Mouse (Mus musculus) forebrain, embryonic 16.5 days (tissue): ENCODE results near the gene Olfr1232. TPM values are rescaled to one million over a fixed set of nuclear protein-coding genes. Genes with fewer than 3 reads are reported as not detected.

ENCODE experiments used
- ATAC-seq: fragments of 200-750 bp; cut with Nextera tagmentation; 2 replicates; pipeline ENCODE4 v1.8.0; 2017; ENCODE audit warnings: mild to moderate bottlenecking, moderate library complexity
- H3K27ac ChIP-seq: fragments of 300-500 bp; sonication (generic); 2 replicates; pipeline ENCODE4 v1.5.1; 2014; ENCODE audit warnings: low read length, control low read depth
- H3K27me3 ChIP-seq: fragments of 300-500 bp; sonication (generic); replicated peaks from 2 replicates; pipeline ENCODE4 v1.6.1; 2014; ENCODE audit warnings: low read length; ENCODE audit not compliant: control insufficient read depth, insufficient read depth
- H3K36me3 ChIP-seq: fragments of 300-500 bp; sonication (generic); 2 replicates; pipeline ENCODE4 v1.6.1; 2014; ENCODE audit not compliant: control insufficient read depth, insufficient read depth
- H3K4me1 ChIP-seq: fragments of 300-500 bp; sonication (generic); replicated peaks from 2 replicates; pipeline ENCODE4 v1.6.1; 2014; ENCODE audit warnings: low read length; ENCODE audit not compliant: control insufficient read depth, insufficient read depth
- H3K4me2 ChIP-seq: fragments of 300-500 bp; sonication (generic); 2 replicates; pipeline ENCODE4 v1.6.1; 2014; ENCODE audit warnings: mild to moderate bottlenecking, low read length, control low read depth
- H3K4me3 ChIP-seq: fragments of 300-500 bp; sonication (generic); replicated peaks from 2 replicates; pipeline ENCODE4 v1.5.1; 2014; ENCODE audit warnings: mild to moderate bottlenecking, low read length, control low read depth
- H3K9ac ChIP-seq: fragments of 300-500 bp; sonication (generic); replicated peaks from 2 replicates; pipeline ENCODE4 v1.6.1; 2014; ENCODE audit warnings: low read depth, low read length, control low read depth
- H3K9me3 ChIP-seq: fragments of 300-500 bp; sonication (generic); 2 replicates; pipeline ENCODE4 v1.6.1; 2016; ENCODE audit warnings: low read length; ENCODE audit not compliant: control insufficient read depth
- WGBS: fragments of 180-500 bp; shearing (Covaris S2); extraction: QIAGEN DNeasy Blood & Tissue Kit; methylation state at CpG from one replicate; pipeline ENCODE4 v1.1.7; 2014; 5-methylcytosine and 5-hydroxymethylcytosine counted together
- polyA plus RNA-seq: library from polyadenylated mRNA; unstranded; fragments of >200 nt; fragmentation: Nextera tagmentation; extraction: Ambion mirVana; gene quantifications from 2 replicates; pipeline ENCODE4 v1.2.1, GENCODE M21; 2015

Olfr1232 gene
- polyA plus RNA-seq, result not detected in 2 replicates

DNA sequence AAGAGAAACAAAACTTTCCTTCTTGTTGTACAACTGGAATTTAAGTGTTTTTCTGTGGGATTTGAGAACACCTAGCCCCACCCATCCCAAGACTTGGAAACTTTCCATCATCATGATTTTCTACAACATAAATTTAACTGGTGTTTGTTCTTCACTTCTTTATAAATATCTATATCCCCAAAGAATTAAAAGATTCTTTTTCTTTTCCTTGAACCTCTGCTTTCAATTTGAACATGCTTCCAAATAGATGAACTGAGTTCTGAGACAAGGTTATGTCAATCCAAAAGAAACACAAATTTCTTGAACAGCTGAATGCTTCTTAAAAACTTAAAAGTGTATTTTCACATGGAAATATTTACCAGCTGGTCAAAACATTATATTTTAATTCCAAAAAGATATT lies at the start of gene Olfr1232:
Gene Olfr1232, minus strand, starts transcription at position 101 of the 400 bp plus-strand sequence.
- H3K27me3 ChIP-seq, result no peaks in the 10 kb centered on the region
- H3K4me2 ChIP-seq, result no peak within 1 kb of the TSS
- H3K27ac ChIP-seq, result no peak within 1 kb of the TSS
- no peaks in the 10 kb centered on the region for H3K36me3 ChIP-seq
- no peak for ATAC-seq
- no peak within 1 kb of the TSS for H3K9ac ChIP-seq
- no peak within 1 kb of the TSS for H3K4me3 ChIP-seq
- no peaks in the 10 kb centered on the region for H3K4me1 ChIP-seq
- no peaks in the 10 kb centered on the region for H3K9me3 ChIP-seq

- WGBS, result 92% methylated on average over 4 of the region's 4 CpGs
- H3K9ac ChIP-seq, result no peak within 1 kb of the TSS
- H3K4me1 ChIP-seq, result no peaks in the 10 kb centered on the region
- H3K36me3 ChIP-seq, result no peaks in the 10 kb centered on the region
- no peak within 1 kb of the TSS for H3K27ac ChIP-seq
- H3K9me3 ChIP-seq, result no peaks in the 10 kb centered on the region
- ATAC-seq, result no peak
- H3K4me2 ChIP-seq, result no peak within 1 kb of the TSS
- no peak within 1 kb of the TSS for H3K4me3 ChIP-seq
- H3K27me3 ChIP-seq, result no peaks in the 10 kb centered on the region
Observed at GRCm38 (mm10) chr2:89364765-89365164, 35.3 kb upstream of the Olfr1232 start, which contains the start of gene Olfr1234. Gene Olfr1234 (minus strand): TSS chr2:89364865.

DNA sequence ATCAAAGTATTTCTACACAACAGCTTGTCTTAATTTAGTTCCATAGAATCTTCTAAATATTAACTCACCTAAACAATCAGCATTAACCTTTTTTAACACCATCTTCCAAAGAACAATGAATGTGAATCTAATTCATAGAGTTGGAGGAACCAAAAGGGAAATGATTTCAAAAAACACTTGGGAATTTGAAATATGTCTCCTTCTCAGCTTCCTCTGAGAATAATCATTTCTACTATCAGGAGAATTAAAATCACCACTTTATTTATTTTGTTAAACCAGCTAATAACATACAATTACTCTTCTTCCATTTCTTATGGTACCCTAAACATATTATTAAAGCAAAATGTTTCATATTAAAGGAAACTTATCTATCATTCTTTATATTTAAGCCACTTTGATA lies 12.8 kb upstream of the Olfr1232 start, which contains the start of gene Olfr1233:
Gene Olfr1233, minus strand, starts transcription at position 101 of the 400 bp plus-strand sequence.
- no peak within 1 kb of the TSS for H3K4me3 ChIP-seq
- ATAC-seq, result no peak
- H3K36me3 ChIP-seq, result no peaks in the 10 kb centered on the region
- H3K27me3 ChIP-seq, result no peaks in the 10 kb centered on the region
- no peak within 1 kb of the TSS for H3K4me2 ChIP-seq
- H3K27ac ChIP-seq, result no peak within 1 kb of the TSS
- no peaks in the 10 kb centered on the region for H3K4me1 ChIP-seq
- no peaks in the 10 kb centered on the region for H3K9me3 ChIP-seq
- no peak within 1 kb of the TSS for H3K9ac ChIP-seq

DNA sequence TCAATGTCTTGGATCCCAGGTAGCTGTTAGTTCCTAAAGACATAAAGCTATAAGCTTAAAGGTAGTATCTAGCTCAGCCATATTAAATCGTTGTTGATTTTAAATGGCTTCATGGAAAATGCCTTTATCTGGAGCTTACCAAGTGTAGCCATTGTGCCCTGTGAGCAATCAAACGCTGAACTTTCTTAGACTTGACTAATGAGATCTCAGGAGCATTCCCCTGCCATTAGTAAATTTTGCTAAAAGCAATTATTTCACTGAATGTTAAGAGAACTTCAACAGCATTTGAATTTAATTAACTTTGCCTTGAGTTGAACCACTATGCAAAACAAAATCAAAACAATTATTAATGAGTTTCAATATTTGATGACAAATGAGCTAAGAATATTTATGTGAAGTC lies 22.5 kb downstream of the Olfr1232 start, which contains the start of gene Olfr1231:
Gene Olfr1231, minus strand, starts transcription at position 101 of the 400 bp plus-strand sequence.
- no peaks in the 10 kb centered on the region; the same call in 1 of the 2 replicates for H3K9me3 ChIP-seq
- WGBS, result 53% methylated on average over 2 of the region's 2 CpGs
- ATAC-seq, result no peak
- no peaks in the 10 kb centered on the region for H3K36me3 ChIP-seq
- H3K27me3 ChIP-seq, result no peaks in the 10 kb centered on the region
- no peak within 1 kb of the TSS for H3K27ac ChIP-seq
- no peak within 1 kb of the TSS for H3K4me3 ChIP-seq
- no peak within 1 kb of the TSS for H3K4me2 ChIP-seq
- no peak within 1 kb of the TSS for H3K9ac ChIP-seq
- no peaks in the 10 kb centered on the region for H3K4me1 ChIP-seq

GRCm38 (mm10) chr2:89297168-89297567 lies 32.3 kb downstream of the Olfr1232 start, which contains the start of gene Olfr1230:
Gene Olfr1230 (minus strand): TSS chr2:89297268.
- H3K4me1 ChIP-seq, result no peaks in the 10 kb centered on the region
- H3K4me3 ChIP-seq, result no peak within 1 kb of the TSS
- ATAC-seq, result no peak
- no peaks in the 10 kb centered on the region for H3K9me3 ChIP-seq
- H3K27me3 ChIP-seq, result no peaks in the 10 kb centered on the region
- no peak within 1 kb of the TSS for H3K4me2 ChIP-seq
- no peak within 1 kb of the TSS for H3K9ac ChIP-seq
- 96% methylated on average over 1 of the region's 1 CpGs for WGBS
- H3K27ac ChIP-seq, result no peak within 1 kb of the TSS
- H3K36me3 ChIP-seq, result no peaks in the 10 kb centered on the region

GRCm38 (mm10) chr2:89287914-89288313 lies 41.6 kb downstream of the Olfr1232 start, which contains the start of gene Olfr1229:
Gene Olfr1229 (minus strand): TSS chr2:89288014.
- Histone ChIP-seq H3K27ac (no peak within 1 kb of the TSS), H3K9me3 (no peaks in the 10 kb centered on the region), H3K4me2 (no peak within 1 kb of the TSS), H3K4me3 (no peak within 1 kb of the TSS), H3K27me3 (no peaks in the 10 kb centered on the region), H3K9ac (no peak within 1 kb of the TSS), H3K4me1 (no peaks in the 10 kb centered on the region), H3K36me3 (no peaks in the 10 kb centered on the region)
- no peak for ATAC-seq
- 80% methylated on average over 2 of the region's 2 CpGs for WGBS

Other genes with a start within 250 kb of the Olfr1232 start
- not detected in 2 replicates for gene Olfr1219, start 246.2 kb downstream of the Olfr1232 start, polyA plus RNA-seq
- gene Olfr1220, start 222.8 kb downstream of the Olfr1232 start, polyA plus RNA-seq, result not detected in 2 replicates
- gene Olfr1221, start 212.4 kb downstream of the Olfr1232 start, polyA plus RNA-seq, result not detected in 2 replicates
- gene Olfr1222, start 196.6 kb downstream of the Olfr1232 start, polyA plus RNA-seq, result not detected in 2 replicates
- not detected in 2 replicates for gene Olfr1223, start 178.1 kb downstream of the Olfr1232 start, polyA plus RNA-seq
- not detected in 2 replicates for gene Olfr1224-ps1, start 165.6 kb downstream of the Olfr1232 start, polyA plus RNA-seq
- not detected in 2 replicates for gene Olfr1225, start 155.0 kb downstream of the Olfr1232 start, polyA plus RNA-seq
- gene Olfr1226, start 129.6 kb downstream of the Olfr1232 start, polyA plus RNA-seq, result not detected in 2 replicates
- gene Olfr1228, start 75.6 kb downstream of the Olfr1232 start, polyA plus RNA-seq, result not detected in 2 replicates
- gene Olfr1229, start 41.7 kb downstream of the Olfr1232 start, polyA plus RNA-seq, result not detected in 2 replicates
- gene Olfr1230, start 32.4 kb downstream of the Olfr1232 start, polyA plus RNA-seq, result not detected in 2 replicates
- gene Olfr1231, start 22.6 kb downstream of the Olfr1232 start, polyA plus RNA-seq, result not detected in 2 replicates
- not detected in 2 replicates for gene Olfr1233, start 12.7 kb upstream of the Olfr1232 start, polyA plus RNA-seq
- gene Olfr1234, start 35.2 kb upstream of the Olfr1232 start, polyA plus RNA-seq, result not detected in 2 replicates
- gene Olfr1238, start 80.0 kb upstream of the Olfr1232 start, polyA plus RNA-seq, result not detected in 2 replicates
- gene Olfr1239, start 90.7 kb upstream of the Olfr1232 start, polyA plus RNA-seq, result not detected in 2 replicates
- gene Olfr1240, start 113.3 kb upstream of the Olfr1232 start, polyA plus RNA-seq, result not detected in 2 replicates
- gene Olfr1241, start 157.5 kb upstream of the Olfr1232 start, polyA plus RNA-seq, result not detected in 2 replicates
- not detected in 2 replicates for gene Olfr1242, start 168.7 kb upstream of the Olfr1232 start, polyA plus RNA-seq
- gene Olfr1243, start 201.8 kb upstream of the Olfr1232 start, polyA plus RNA-seq, result not detected in 2 replicates
- gene Olfr1245, start 248.8 kb upstream of the Olfr1232 start, polyA plus RNA-seq, result not detected in 2 replicates